Mouse (Mus musculus) CH12.LX (cell line): Measurements from ENCODE around the gene Spen. TPM values are rescaled to one million over a fixed set of nuclear protein-coding genes. Genes with fewer than 3 reads are reported as not detected.

ENCODE experiments used
- DNase-seq: peaks from one replicate; pipeline ENCODE4 v3.0.0-alpha.2; 2013; ENCODE audit errors: extremely low read depth
- H3K27ac ChIP-seq: 2 replicates; pipeline ENCODE4 v1.5.1; 2012; ENCODE audit warnings: low read depth, mild to moderate bottlenecking, control low read depth, moderate library complexity; ENCODE audit not compliant: insufficient read depth
- H3K27me3 ChIP-seq: replicated peaks from 2 replicates; pipeline ENCODE3; 2012; ENCODE audit warnings: inconsistent platforms
- H3K36me3 ChIP-seq, 2 experiments: replicated peaks in 1 of 2; 2 replicates each; pipeline versions ENCODE3 to v1.6.1; 2012; ENCODE audit warnings: inconsistent platforms in 1 of 2, low read length in 1 of 2, mild to moderate bottlenecking in 1 of 2, mixed read lengths in 1 of 2, moderate library complexity in 1 of 2; ENCODE audit not compliant: control insufficient read depth in 1 of 2, insufficient read depth in 1 of 2
- H3K4me1 ChIP-seq, 2 experiments: 2 replicates each; pipeline ENCODE4 v1.6.1; 2012; ENCODE audit warnings: inconsistent platforms in 1 of 2, moderate library complexity in 1 of 2; ENCODE audit not compliant: insufficient read depth in 2 of 2, control insufficient read depth in 1 of 2
- H3K4me2 ChIP-seq: 2 replicates; pipeline ENCODE4 v1.6.1; 2012; ENCODE audit warnings: low read depth, mild to moderate bottlenecking, control low read depth; ENCODE audit not compliant: poor library complexity, insufficient read depth, severe bottlenecking
- H3K4me3 ChIP-seq, 3 experiments: fragments of 150-350 bp in 1 of 3; sonication (generic) in 1 of 3; replicated peaks in 1 of 3; 2 replicates each; pipeline versions ENCODE3 to v1.5.1; 2011 to 2012; ENCODE audit warnings: low read depth in 2 of 3, low read length in 2 of 3, mild to moderate bottlenecking in 2 of 3, moderate library complexity in 2 of 3, control low read depth in 1 of 3, improper control_type of control experiment in 1 of 3, inconsistent platforms in 1 of 3, mixed read lengths in 1 of 3; ENCODE audit not compliant: poor library complexity in 1 of 3
- H3K79me2 ChIP-seq: replicated peaks from 2 replicates; pipeline ENCODE4 v1.6.1; 2012; ENCODE audit warnings: mild to moderate bottlenecking, moderate library complexity; ENCODE audit not compliant: control insufficient read depth, poor library complexity, insufficient read depth, severe bottlenecking; ENCODE audit errors: extremely low read depth
- H3K9ac ChIP-seq: 2 replicates; pipeline ENCODE4 v1.6.1; 2012; ENCODE audit warnings: low read depth, mild to moderate bottlenecking, control low read depth, moderate library complexity; ENCODE audit not compliant: insufficient read depth
- H3K9me3 ChIP-seq: replicated peaks from 2 replicates; pipeline ENCODE3; 2012; ENCODE audit warnings: low read length, inconsistent platforms, mixed read lengths
- BHLHE40 ChIP-seq: IDR thresholded peaks from 2 replicates; pipeline ENCODE4 v1.6.1; 2011; ENCODE audit warnings: mild to moderate bottlenecking, low read depth, low read length, improper control_type of control experiment
- CHD1 ChIP-seq: IDR thresholded peaks from 2 replicates; pipeline ENCODE4 v1.6.1; 2012; ENCODE audit warnings: low read depth, low read length, improper control_type of control experiment, inconsistent platforms
- CHD2 ChIP-seq: IDR thresholded peaks from 2 replicates; pipeline ENCODE4 v1.6.1; 2011; ENCODE audit warnings: low read length, improper control_type of control experiment
- CTCF ChIP-seq, 2 experiments: IDR thresholded peaks in 1 of 2; conservative IDR thresholded peaks in 1 of 2; 2 replicates each; pipeline ENCODE4 v1.5.1; 2011 to 2012; ENCODE audit warnings: low read depth in 2 of 2, low read length in 2 of 2, improper control_type of control experiment in 1 of 2, inconsistent platforms in 1 of 2, mild to moderate bottlenecking in 1 of 2, moderate library complexity in 1 of 2
- E2F4 ChIP-seq: IDR thresholded peaks from 2 replicates; pipeline ENCODE4 v1.6.1; 2011; ENCODE audit warnings: low read depth, low read length, improper control_type of control experiment; ENCODE audit not compliant: insufficient replicate concordance
- ELF1 ChIP-seq: IDR thresholded peaks from 2 replicates; pipeline ENCODE4 v1.6.1; 2014; ENCODE audit warnings: low read depth, mild to moderate bottlenecking, inconsistent platforms, low read length, improper control_type of control experiment
- ETS1 ChIP-seq: conservative IDR thresholded peaks from 2 replicates; pipeline ENCODE4 v1.6.1; 2012; ENCODE audit warnings: low read depth, mild to moderate bottlenecking, inconsistent platforms, low read length, improper control_type of control experiment, moderate library complexity
- GABPA ChIP-seq: IDR thresholded peaks from 2 replicates; pipeline ENCODE4 v1.6.1; 2012; ENCODE audit warnings: low read depth, low read length, improper control_type of control experiment, inconsistent platforms; ENCODE audit not compliant: insufficient replicate concordance
- HCFC1 ChIP-seq: IDR thresholded peaks from 2 replicates; pipeline ENCODE4 v1.6.1; 2012; ENCODE audit warnings: low read depth, mild to moderate bottlenecking, inconsistent platforms, low read length, improper control_type of control experiment
- IRF4 ChIP-seq: IDR thresholded peaks from 2 replicates; pipeline ENCODE4 v1.6.1; 2014; ENCODE audit warnings: low read depth, mild to moderate bottlenecking, inconsistent platforms, low read length, improper control_type of control experiment
- JUN ChIP-seq: IDR thresholded peaks from 2 replicates; pipeline ENCODE4 v1.6.1; 2011; ENCODE audit warnings: low read depth, mild to moderate bottlenecking, low read length, improper control_type of control experiment, moderate library complexity; ENCODE audit not compliant: insufficient read depth
- JUND ChIP-seq: conservative IDR thresholded peaks from 2 replicates; pipeline ENCODE4 v1.6.1; 2011; ENCODE audit warnings: low read depth, low read length, improper control_type of control experiment
- KAT2A ChIP-seq: IDR thresholded peaks from 2 replicates; pipeline ENCODE4 v1.6.1; 2012; ENCODE audit warnings: low read length, improper control_type of control experiment, inconsistent platforms; ENCODE audit not compliant: insufficient replicate concordance
- MAFK ChIP-seq: IDR thresholded peaks from 2 replicates; pipeline ENCODE4 v1.6.1; 2011; ENCODE audit warnings: low read length, improper control_type of control experiment; ENCODE audit not compliant: insufficient replicate concordance
- MAZ ChIP-seq: IDR thresholded peaks from 2 replicates; pipeline ENCODE4 v1.6.1; 2012; ENCODE audit warnings: low read depth, mild to moderate bottlenecking, inconsistent platforms, low read length, improper control_type of control experiment, moderate library complexity
- MEF2A ChIP-seq: IDR thresholded peaks from 2 replicates; pipeline ENCODE4 v1.6.1; 2014; ENCODE audit warnings: low read depth, mild to moderate bottlenecking, inconsistent platforms, low read length, improper control_type of control experiment, borderline replicate concordance
- MXI1 ChIP-seq: IDR thresholded peaks from 2 replicates; pipeline ENCODE4 v1.6.1; 2011; ENCODE audit warnings: mild to moderate bottlenecking, low read depth, low read length, improper control_type of control experiment
- MYC ChIP-seq: IDR thresholded peaks from 2 replicates; pipeline ENCODE4 v1.6.1; 2011; ENCODE audit warnings: low read depth, mild to moderate bottlenecking, improper control_type of control experiment, low read length
- NELFE ChIP-seq: IDR thresholded peaks from 2 replicates; pipeline ENCODE4 v1.6.1; 2011; ENCODE audit warnings: low read depth, low read length, improper control_type of control experiment
- NRF1 ChIP-seq: IDR thresholded peaks from 2 replicates; pipeline ENCODE4 v1.6.1; 2014; ENCODE audit warnings: low read depth, mild to moderate bottlenecking, inconsistent platforms, low read length, improper control_type of control experiment, moderate library complexity
- POLR2A ChIP-seq: IDR thresholded peaks from 2 replicates; pipeline ENCODE4 v1.6.1; 2011; ENCODE audit warnings: low read depth, mild to moderate bottlenecking, improper control_type of control experiment, low read length
- POLR2AphosphoS2 ChIP-seq: IDR thresholded peaks from 2 replicates; pipeline ENCODE4 v1.6.1; 2011; ENCODE audit warnings: low read depth, low read length, improper control_type of control experiment
- RAD21 ChIP-seq: IDR thresholded peaks from 2 replicates; pipeline ENCODE4 v1.6.1; 2011; ENCODE audit warnings: low read depth, mild to moderate bottlenecking, low read length, improper control_type of control experiment, moderate library complexity
- RCOR1 ChIP-seq: conservative IDR thresholded peaks from 2 replicates; pipeline ENCODE4 v1.6.1; 2012; ENCODE audit warnings: low read depth, mild to moderate bottlenecking, inconsistent platforms, low read length, improper control_type of control experiment
- SIN3A ChIP-seq: IDR thresholded peaks from 2 replicates; pipeline ENCODE4 v1.6.1; 2012; ENCODE audit warnings: low read length, improper control_type of control experiment, inconsistent platforms
- SMC3 ChIP-seq: IDR thresholded peaks from 2 replicates; pipeline ENCODE4 v1.6.1; 2011; ENCODE audit warnings: low read depth, low read length, improper control_type of control experiment
- TBP ChIP-seq: conservative IDR thresholded peaks from 2 replicates; pipeline ENCODE4 v1.6.1; 2011; ENCODE audit warnings: low read depth, low read length, improper control_type of control experiment
- TCF12 ChIP-seq: IDR thresholded peaks from 2 replicates; pipeline ENCODE4 v1.6.1; 2014; ENCODE audit warnings: low read depth, mild to moderate bottlenecking, inconsistent platforms, low read length, improper control_type of control experiment
- UBTF ChIP-seq: IDR thresholded peaks from 2 replicates; pipeline ENCODE4 v1.6.1; 2012; ENCODE audit warnings: low read depth, mild to moderate bottlenecking, inconsistent platforms, low read length, improper control_type of control experiment, moderate library complexity
- USF1 ChIP-seq: IDR thresholded peaks from 2 replicates; pipeline ENCODE4 v1.6.1; 2014; ENCODE audit warnings: low read depth, mild to moderate bottlenecking, inconsistent platforms, low read length, improper control_type of control experiment
- USF2 ChIP-seq: conservative IDR thresholded peaks from 2 replicates; pipeline ENCODE4 v1.6.1; 2011; ENCODE audit warnings: low read depth, low read length, improper control_type of control experiment
- ZKSCAN1 ChIP-seq: IDR thresholded peaks from 2 replicates; pipeline ENCODE4 v1.6.1; 2012; ENCODE audit warnings: low read depth, inconsistent platforms, low read length, improper control_type of control experiment, borderline replicate concordance
- ZNF384 ChIP-seq: IDR thresholded peaks from 2 replicates; pipeline ENCODE4 v1.6.1; 2012; ENCODE audit warnings: low read depth, low read length, improper control_type of control experiment, inconsistent platforms
- dilution Hi-C: fragments of 300-500 bp; cut with MboI; formaldehyde crosslinking; loops from 2 replicates; pipeline ENCODE4 v1.14.3; 2020; ENCODE audit warnings: low sequenced_read_pairs; ENCODE audit not compliant: extremely low pct_unique_long_range_greater_than_20kb, extremely low pct_ligation_motif_present
- in situ Hi-C: fragments of 300-500 bp; cut with MboI; formaldehyde crosslinking; loops from 3 replicates; pipeline ENCODE4 v1.14.3; 2019; ENCODE audit warnings: low sequenced_read_pairs, low pct_ligation_motif_present, low pct_unique_long_range_greater_than_20kb, mixed read lengths
- polyA plus RNA-seq: library from polyadenylated mRNA; unstranded; fragments of >175 nt; gene quantifications from 2 replicates; pipeline ENCODE4 v1.2.1, GENCODE M21; 2012; ENCODE audit warnings: low read depth; ENCODE audit not compliant: insufficient read length
- total RNA-seq, 2 experiments: library from RNA; depleted of rRNA; stranded (reverse); fragments of 300-350 nt in 1 of 2; fragments of >200 nt in 1 of 2; gene quantifications; 2 replicates each; pipeline ENCODE4 v1.2.3; 2012 to 2014

Spen gene
- total RNA-seq (2012; rRNA removed) (10.2 and 10.8 TPM in 2 replicates), total RNA-seq (2014; rRNA removed) (2.6 and 4.0 TPM in 2 replicates), polyA plus RNA-seq (21.3 and 21.6 TPM in 2 replicates)

DNA sequence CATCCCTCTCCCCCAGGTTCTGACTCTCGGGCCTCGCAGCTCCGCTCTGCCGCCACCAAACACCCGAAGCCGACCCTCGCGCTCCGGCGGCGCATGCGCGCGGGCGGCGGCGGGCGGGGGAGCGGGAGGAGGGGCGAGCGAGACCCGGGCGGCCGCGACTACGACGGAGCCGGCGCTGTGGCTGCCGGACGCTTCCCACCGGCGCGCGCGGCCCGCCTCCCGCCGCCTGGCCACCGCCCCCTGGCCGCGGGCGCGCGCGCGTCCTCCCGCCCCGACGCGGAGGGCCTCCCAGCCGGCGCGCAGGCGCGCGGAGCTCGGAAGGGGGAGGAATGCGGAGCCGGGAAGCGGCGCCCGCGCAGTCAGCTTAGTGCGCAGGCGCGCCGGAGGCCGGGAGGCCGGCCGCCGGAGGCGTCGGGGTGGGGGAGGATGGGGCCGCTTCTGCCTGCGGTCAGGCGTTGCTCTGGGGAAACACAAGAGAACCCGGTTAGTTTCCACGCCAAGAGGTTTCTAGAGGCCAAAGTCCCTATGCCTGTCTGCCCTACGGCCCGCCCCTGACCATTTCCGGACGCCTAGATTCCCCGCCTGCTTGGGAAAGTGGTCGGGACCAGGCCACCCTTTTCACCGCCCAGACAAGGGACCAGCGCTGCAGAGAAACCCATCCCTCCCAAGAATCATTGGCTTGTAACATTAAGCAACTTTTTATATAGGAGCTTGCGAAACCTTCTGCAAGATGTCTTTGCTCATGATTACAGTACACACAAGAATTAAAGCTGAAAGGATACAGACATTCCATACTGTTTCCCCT is at the start of gene Spen:
TSS of gene Spen (minus strand) at position 190 of the 805 bp plus-strand sequence.
- dilution Hi-C loops: no loop called here
- no peaks in the 10 kb centered on the region for H3K36me3 ChIP-seq
- TF ChIP-seq POLR2A (peak; percentile 64), JUND (no peak), POLR2AphosphoS2 (no peak), E2F4 (no peak), MAZ (no peak), ETS1 (peak; percentile 58), RCOR1 (no peak), JUN (no peak), TCF12 (0 out of 2 replicates have a peak, but pooled peaks have one; percentile 57), TBP (0 out of 2 replicates have a peak, but pooled peaks have one; percentile 55), CHD2 (peak; percentile 82), BHLHE40 (peak; percentile 64), ZNF384 (no peak), MAFK (no peak), NELFE (peak; percentile 10; the same call in 1 of the 2 replicates), HCFC1 (peak; percentile 64), IRF4 (peak; percentile 80), GABPA (no peak), USF2 (no peak), MEF2A (peak; percentile 80; the same call in 1 of the 2 replicates), ELF1 (peak; percentile 85), USF1 (no peak), ZKSCAN1 (no peak), SMC3 (no peak), NRF1 (peak; percentile 90), CHD1 (no peak), RAD21 (no peak), CTCF (conservative IDR thresholded peaks at IDR 0.05 in 1 of 2, IDR thresholded peaks at IDR 0.05 in 1 of 2; ENCODE audit: low read depth in 2 of 2, low read length in 2 of 2) (no peak), UBTF (no peak), MXI1 (no peak), SIN3A (peak; percentile 65), KAT2A (0 out of 2 replicates have a peak, but pooled peaks have one; percentile 9), MYC (no peak)
- H3K27ac ChIP-seq: peak within 1 kb of the TSS; percentile 86
- peak; percentile 89 for DNase-seq
- no peaks in the 10 kb centered on the region for H3K9me3 ChIP-seq
- H3K79me2 ChIP-seq: peaks cover 31% of the 10 kb centered on the region
- H3K4me3 ChIP-seq: peak within 1 kb of the TSS; percentile 68 to 98 (median 87)
- H3K4me1 ChIP-seq: peaks cover 4 to 45% of the 10 kb centered on the region in 2 experiments; a peak in 2 of 4 replicates
- in situ Hi-C loops: no loop called here
- H3K27me3 ChIP-seq: no peaks in the 10 kb centered on the region
- peak within 1 kb of the TSS; percentile 97 for H3K4me2 ChIP-seq
- peak within 1 kb of the TSS; percentile 86 for H3K9ac ChIP-seq
